Mouse (Mus musculus) midbrain, embryonic 13.5 days (tissue): ENCODE results near the gene Trim17. TPM values are rescaled to one million over a fixed set of nuclear protein-coding genes. Genes with fewer than 3 reads are reported as not detected.
"Not testable (repeated sequence)": the region's sequence is repeated elsewhere in the genome, so short reads cannot be mapped to it uniquely, and the experiment has no call there.

ENCODE experiments used
- ATAC-seq: fragments of 200-750 bp; cut with Nextera tagmentation; 2 replicates; pipeline ENCODE4 v1.8.0; 2017; ENCODE audit warnings: mild to moderate bottlenecking, moderate TSS enrichment, moderate library complexity
- H3K27ac ChIP-seq: fragments of 300-500 bp; sonication (generic); 2 replicates; pipeline ENCODE4 v1.5.1; 2015; ENCODE audit warnings: inconsistent platforms, mild to moderate bottlenecking, moderate library complexity
- H3K27me3 ChIP-seq: fragments of 300-500 bp; sonication (generic); 2 replicates; pipeline ENCODE4 v1.6.1; 2015; ENCODE audit warnings: mild to moderate bottlenecking, inconsistent platforms
- H3K36me3 ChIP-seq: fragments of 300-500 bp; sonication (generic); 2 replicates; pipeline ENCODE4 v1.6.1; 2015; ENCODE audit warnings: mild to moderate bottlenecking, inconsistent platforms
- H3K4me1 ChIP-seq: fragments of 300-500 bp; sonication (generic); replicated peaks from 2 replicates; pipeline ENCODE4 v1.6.1; 2015; ENCODE audit warnings: inconsistent platforms
- H3K4me2 ChIP-seq: fragments of 300-500 bp; sonication (generic); replicated peaks from 2 replicates; pipeline ENCODE4 v1.6.1; 2015; ENCODE audit warnings: moderate library complexity, mild to moderate bottlenecking, inconsistent platforms
- H3K4me3 ChIP-seq: fragments of 300-500 bp; sonication (generic); replicated peaks from 2 replicates; pipeline ENCODE4 v1.5.1; 2015; ENCODE audit warnings: mild to moderate bottlenecking, inconsistent platforms
- H3K9ac ChIP-seq: fragments of 300-500 bp; sonication (generic); replicated peaks from 2 replicates; pipeline ENCODE4 v1.6.1; 2015; ENCODE audit warnings: mild to moderate bottlenecking, inconsistent platforms
- H3K9me3 ChIP-seq: fragments of 300-500 bp; sonication (generic); 2 replicates; pipeline ENCODE4 v1.6.1; 2016; ENCODE audit warnings: mild to moderate bottlenecking, inconsistent platforms
- WGBS: fragments of 180-500 bp; shearing (Covaris S2); methylation state at CpG from one replicate; pipeline ENCODE4 v1.1.7; 2015; 5-methylcytosine and 5-hydroxymethylcytosine counted together
- polyA plus RNA-seq: library from polyadenylated mRNA; unstranded; fragments of >200 nt; fragmentation: Nextera tagmentation; extraction: Ambion mirVana; gene quantifications from 2 replicates; pipeline ENCODE4 v1.2.1, GENCODE M21; 2015

The Trim17 gene
- polyA plus RNA-seq, 1 experiment from 2014 or later = 1.3 TPM

DNA sequence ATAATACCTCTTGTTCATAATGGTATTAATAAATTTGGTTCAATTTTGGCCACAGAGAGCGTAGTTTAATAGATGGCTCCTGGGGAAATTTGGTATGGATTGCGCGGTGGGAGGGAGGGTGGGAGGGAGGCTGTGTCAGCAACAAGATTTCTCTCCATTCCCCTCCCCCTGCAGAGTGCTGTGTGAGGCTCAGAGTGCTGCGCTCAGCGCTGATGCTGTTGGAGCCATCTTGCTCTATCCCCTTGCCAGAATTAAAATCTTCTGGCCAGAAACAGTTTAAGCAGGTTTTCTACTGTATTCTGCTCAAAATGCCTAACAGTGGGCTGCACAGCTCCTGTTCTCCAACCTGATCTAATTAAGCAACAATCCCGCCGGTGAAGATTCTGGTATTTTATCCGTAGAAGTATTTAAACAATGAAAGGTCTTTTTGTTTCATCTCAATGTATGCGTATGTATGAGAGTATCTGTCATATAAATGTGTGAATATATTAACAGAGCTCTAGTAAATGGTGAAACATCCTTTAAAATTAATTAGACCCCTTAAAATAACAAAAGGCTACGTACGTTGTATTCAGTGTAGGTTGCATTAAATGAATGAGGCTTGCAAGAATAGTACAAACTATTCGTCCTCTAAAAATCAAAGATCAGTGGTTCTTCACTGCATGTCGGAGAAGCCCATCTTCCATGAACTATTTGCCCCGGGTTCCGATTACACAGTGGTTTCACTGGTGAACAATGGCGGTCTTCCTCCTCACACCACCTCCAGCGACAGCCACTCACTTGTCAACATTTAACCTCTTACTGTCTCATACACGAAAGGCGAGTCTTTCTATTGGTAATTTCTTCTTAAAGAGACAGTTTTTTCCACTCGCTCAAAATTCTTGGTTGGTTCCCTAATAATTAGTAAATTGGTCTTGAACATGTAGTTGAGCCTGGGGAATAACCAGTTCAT lies 4.7 kb upstream of the Trim17 start:
- H3K27ac ChIP-seq = peak overlapping the region; percentile 99
- H3K36me3 ChIP-seq = no peaks in the 10 kb centered on the region
- peaks cover 35% of the 10 kb centered on the region for H3K4me1 ChIP-seq
- ATAC-seq = peak; percentile 60
- peak overlapping the region; percentile 97 for H3K9ac ChIP-seq
- H3K4me2 ChIP-seq = peak overlapping the region; percentile 69
- H3K9me3 ChIP-seq = no peaks in the 10 kb centered on the region
- peak overlapping the region; percentile 67 for H3K4me3 ChIP-seq
- H3K27me3 ChIP-seq = no peaks in the 10 kb centered on the region
- WGBS = 1% methylated on average over 20 of the region's 20 CpGs

DNA sequence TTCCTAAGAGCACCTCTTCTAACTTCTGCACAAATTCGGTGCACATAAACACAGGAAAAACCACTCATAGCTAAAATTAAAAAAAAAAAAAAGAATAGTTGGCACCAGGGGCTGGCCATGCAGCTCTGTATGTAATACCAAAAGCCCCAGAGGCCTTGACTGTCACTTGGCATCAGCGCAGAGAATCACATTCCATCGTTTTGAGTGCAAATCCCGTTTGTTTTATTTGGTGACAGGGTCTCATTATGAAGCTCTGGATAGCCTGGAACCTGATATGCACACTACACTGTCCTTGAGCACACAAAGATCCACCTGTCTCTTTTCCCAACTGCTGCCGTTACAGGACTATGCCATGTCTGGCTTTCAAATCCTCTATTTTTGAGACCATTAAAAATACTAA lies 3.3 kb upstream of the Trim17 start:
- Histone ChIP-seq H3K9ac (peak overlapping the region; percentile 97), H3K4me2 (peak overlapping the region; percentile 69), H3K4me3 (peak overlapping the region; percentile 67), H3K27ac (peak overlapping the region; percentile 99), H3K4me1 (peaks cover 41% of the 10 kb centered on the region), H3K9me3 (no peaks in the 10 kb centered on the region), H3K27me3 (no peaks in the 10 kb centered on the region), H3K36me3 (no peaks in the 10 kb centered on the region)
- no peak for ATAC-seq
- 64% methylated on average over 5 of the region's 5 CpGs for WGBS

DNA sequence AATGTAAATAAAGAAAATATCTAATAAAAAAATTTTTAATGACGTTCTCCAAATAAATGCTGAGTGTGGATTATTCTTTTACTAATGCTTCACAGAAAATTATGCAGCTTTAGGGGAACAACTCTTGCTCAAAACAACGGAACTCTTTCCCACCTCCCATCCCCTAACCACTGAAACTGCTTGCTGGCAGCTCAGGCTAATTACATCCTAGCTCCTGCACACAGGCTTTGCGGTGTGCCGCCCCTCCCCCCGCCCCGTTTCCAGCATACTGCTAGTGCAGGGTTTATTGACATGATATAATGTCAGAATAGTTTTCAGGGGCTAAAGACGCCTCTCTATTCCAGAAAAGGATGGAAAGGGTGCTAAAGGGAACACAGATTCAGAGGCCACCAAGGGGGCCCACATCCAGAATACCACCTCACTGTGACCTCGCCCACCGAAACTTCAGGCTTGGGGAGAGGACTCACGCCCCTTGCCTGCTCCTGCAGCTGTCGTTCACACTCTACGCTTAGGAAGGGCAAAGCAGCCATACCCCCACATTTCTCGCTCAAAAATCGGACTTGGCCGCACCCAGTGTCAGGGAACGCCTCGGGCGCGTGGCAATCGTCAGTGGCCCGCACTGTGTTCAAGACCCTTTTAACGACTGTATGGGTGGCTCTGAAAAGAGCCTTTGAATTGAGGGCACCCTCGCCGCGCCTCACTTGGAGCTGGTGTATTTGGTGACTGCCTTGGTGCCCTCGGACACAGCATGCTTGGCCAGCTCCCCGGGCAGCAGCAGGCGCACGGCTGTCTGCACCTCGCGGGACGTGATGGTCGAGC lies 925 bp upstream of the Trim17 start:
- peak overlapping the region; percentile 100 for H3K27ac ChIP-seq
- H3K27me3 ChIP-seq = no peaks in the 10 kb centered on the region
- peak overlapping the region; percentile 87 for H3K4me3 ChIP-seq
- ATAC-seq = peak; percentile 18
- H3K4me2 ChIP-seq = peak overlapping the region; percentile 90
- WGBS = under 1% methylated on average over 33 of the region's 33 CpGs
- no peaks in the 10 kb centered on the region for H3K9me3 ChIP-seq
- peak overlapping the region; percentile 97 for H3K9ac ChIP-seq
- peaks cover 9% of the 10 kb centered on the region for H3K36me3 ChIP-seq
- H3K4me1 ChIP-seq = peaks cover 56% of the 10 kb centered on the region

DNA sequence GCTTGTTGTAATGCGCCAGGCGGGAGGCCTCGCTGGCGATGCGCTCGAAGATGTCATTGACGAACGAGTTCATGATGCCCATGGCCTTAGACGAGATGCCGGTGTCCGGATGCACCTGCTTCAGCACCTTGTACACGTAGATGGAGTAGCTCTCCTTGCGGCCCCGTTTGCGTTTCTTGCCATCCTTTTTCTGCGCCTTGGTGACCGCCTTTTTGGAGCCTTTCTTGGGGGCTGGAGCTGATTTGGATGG lies 390 bp upstream of the Trim17 start:
- not testable (repeated sequence) for H3K27me3 ChIP-seq
- peak; percentile 39; the same call in 1 of the 2 replicates for ATAC-seq
- H3K4me1 ChIP-seq = peaks cover 61% of the 10 kb centered on the region

DNA sequence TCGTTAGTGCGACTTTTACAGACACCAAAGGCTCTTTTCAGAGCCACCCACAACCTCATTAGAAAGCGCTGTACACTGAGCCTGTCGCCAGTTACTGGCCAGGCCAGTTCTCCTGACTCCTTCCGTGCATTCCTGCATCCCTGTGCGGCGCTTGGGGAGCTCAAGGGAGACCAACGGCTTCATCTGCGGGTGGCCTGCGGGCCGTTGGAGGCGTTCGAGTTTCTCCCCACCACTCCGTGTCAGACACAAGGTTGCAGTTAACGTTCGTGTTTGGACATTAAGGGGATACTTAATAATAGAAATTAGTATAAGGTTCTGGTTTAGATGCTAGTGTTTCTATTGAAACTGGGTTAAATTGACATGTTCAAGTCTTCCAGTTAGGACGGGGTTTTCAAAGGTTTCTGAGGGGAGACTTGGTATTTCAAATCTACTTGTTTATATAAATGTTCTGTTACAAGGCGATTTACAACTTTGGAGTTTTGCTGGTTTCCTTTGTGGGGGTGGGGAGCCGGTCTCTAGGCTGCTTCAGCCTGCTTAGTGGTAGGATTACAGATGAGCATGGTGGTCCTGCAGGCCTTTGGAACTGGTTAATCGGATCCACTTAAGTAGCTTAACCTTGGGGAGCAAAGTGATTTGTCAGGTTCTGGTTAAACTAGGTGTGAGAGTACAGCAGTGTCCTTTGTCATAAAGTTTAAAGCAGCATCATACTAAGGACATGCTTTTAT lies 820 bp downstream of the Trim17 start:
- H3K9ac ChIP-seq = peak overlapping the region; percentile 89
- no peaks in the 10 kb centered on the region for H3K9me3 ChIP-seq
- WGBS = 0% methylated on average over 20 of the region's 20 CpGs
- peaks cover 9% of the 10 kb centered on the region for H3K36me3 ChIP-seq
- ATAC-seq = peak; percentile 41
- H3K4me3 ChIP-seq = peak overlapping the region; percentile 87
- H3K4me1 ChIP-seq = peaks cover 71% of the 10 kb centered on the region
- no peaks in the 10 kb centered on the region for H3K27me3 ChIP-seq
- peak overlapping the region; percentile 82 for H3K4me2 ChIP-seq
- peak overlapping the region; percentile 100 for H3K27ac ChIP-seq

More for the DNA sequence above, 390 bp upstream of the Trim17 start:
- Histone ChIP-seq H3K27ac (peak overlapping the region; percentile 100), H3K4me2 (peak overlapping the region; percentile 90), H3K9ac (peak overlapping the region; percentile 97), H3K4me3 (peak overlapping the region; percentile 87)
- not testable (repeated sequence) for H3K36me3 ChIP-seq, H3K9me3 ChIP-seq
- WGBS = under 1% methylated on average over 17 of the region's 17 CpGs

DNA sequence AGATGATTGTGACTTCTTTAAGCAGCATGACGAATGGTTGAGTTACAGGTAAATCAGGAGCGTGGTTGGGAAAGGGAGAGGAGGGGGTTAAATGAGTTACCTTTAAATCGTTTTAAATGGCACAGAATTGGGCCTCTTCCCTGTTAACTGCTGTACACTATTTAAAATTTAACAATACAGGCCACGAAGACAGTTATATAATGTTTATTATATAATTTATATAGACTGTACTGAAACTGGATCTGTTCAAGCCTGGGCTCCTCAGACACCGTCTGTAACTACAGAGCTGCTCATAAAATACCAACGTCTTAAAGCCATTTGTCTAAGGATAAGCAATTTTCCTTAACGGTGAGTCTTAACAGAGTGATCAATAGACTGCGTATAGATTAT lies 1.4 kb downstream of the Trim17 start:
- no peak for ATAC-seq
- Histone ChIP-seq H3K4me3 (peak overlapping the region; percentile 87), H3K9me3 (no peaks in the 10 kb centered on the region), H3K9ac (peak overlapping the region; percentile 89), H3K27ac (peak overlapping the region; percentile 100), H3K4me2 (peak overlapping the region; percentile 82), H3K4me1 (peaks cover 69% of the 10 kb centered on the region), H3K36me3 (peaks cover 9% of the 10 kb centered on the region), H3K27me3 (no peaks in the 10 kb centered on the region)
- WGBS = 23% methylated on average over 8 of the region's 8 CpGs

DNA sequence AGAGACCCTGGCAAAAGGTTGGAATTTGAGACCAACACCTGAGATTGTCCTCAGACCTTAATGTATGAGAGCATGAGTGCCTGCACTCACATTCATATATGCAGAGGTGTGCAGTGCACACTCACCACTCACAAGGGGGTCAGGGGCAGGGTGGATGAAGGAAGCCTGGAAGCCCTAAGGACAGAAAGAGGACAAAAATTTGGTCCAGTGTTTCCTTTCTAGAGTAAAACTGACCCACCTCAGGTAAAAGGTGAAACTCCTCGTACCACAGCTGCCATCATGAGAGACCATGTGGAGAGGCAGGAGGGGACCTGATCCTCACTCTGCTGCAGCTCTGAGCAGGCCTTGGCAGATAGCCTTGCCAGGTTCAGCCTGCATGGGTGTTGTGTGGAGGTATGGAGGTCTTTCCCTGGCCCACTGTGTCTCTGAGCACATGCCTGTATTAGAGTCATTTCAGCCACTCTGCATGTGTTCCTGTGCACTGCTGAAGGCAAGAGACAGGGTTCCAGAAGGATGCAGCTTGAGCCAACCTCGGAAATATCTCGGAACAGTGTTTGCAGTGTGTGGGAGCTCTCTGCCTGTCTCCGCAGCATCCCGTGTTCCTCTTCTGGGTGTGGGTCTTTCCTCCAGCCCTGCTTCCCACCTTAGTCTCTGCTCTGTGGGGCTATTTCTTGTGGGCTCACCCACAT lies 2.9 kb downstream of the Trim17 start:
- WGBS = 83% methylated on average over 5 of the region's 5 CpGs
- H3K27me3 ChIP-seq = peaks cover 10% of the 10 kb centered on the region
- H3K27ac ChIP-seq = 0 out of 2 replicates have a peak overlapping the region, but pooled peaks have one; percentile 14
- peak overlapping the region; percentile 87 for H3K4me3 ChIP-seq
- H3K9ac ChIP-seq = peak overlapping the region; percentile 89
- H3K9me3 ChIP-seq = peaks cover 4% of the 10 kb centered on the region; the same call in 1 of the 2 replicates
- H3K36me3 ChIP-seq = peaks cover 12% of the 10 kb centered on the region
- no peak for ATAC-seq
- H3K4me1 ChIP-seq = peaks cover 54% of the 10 kb centered on the region
- H3K4me2 ChIP-seq = peak overlapping the region; percentile 82

DNA sequence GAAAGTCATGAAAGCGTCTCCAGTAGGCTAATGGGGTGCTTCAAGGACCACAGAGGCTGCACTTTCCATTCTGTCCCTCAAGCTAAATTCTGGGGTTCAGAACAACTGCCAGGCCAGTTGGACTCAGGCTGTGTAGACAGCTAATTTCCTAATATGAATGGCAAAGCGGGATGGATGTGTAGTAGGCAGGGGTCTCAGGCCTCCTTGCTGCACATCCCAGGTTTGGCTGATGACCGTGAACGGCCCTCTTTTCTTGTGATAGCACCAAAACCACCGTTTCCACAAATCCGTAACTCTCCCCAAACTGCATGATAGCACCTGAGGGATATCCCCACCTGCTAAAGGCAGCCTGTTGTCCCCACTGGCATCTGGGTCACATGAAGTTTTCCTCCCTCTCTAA lies 4.1 kb downstream of the Trim17 start:
- Histone ChIP-seq H3K27me3 (peaks cover 12% of the 10 kb centered on the region), H3K27ac (no peak overlapping the region), H3K9me3 (peaks cover 4% of the 10 kb centered on the region; the same call in 1 of the 2 replicates), H3K36me3 (peaks cover 12% of the 10 kb centered on the region), H3K4me3 (0 out of 2 replicates have a peak overlapping the region, but pooled peaks have one; percentile 87), H3K9ac (no peak overlapping the region), H3K4me2 (peak overlapping the region; percentile 82), H3K4me1 (peaks cover 47% of the 10 kb centered on the region)
- no peak for ATAC-seq
- 85% methylated on average over 6 of the region's 6 CpGs for WGBS

DNA sequence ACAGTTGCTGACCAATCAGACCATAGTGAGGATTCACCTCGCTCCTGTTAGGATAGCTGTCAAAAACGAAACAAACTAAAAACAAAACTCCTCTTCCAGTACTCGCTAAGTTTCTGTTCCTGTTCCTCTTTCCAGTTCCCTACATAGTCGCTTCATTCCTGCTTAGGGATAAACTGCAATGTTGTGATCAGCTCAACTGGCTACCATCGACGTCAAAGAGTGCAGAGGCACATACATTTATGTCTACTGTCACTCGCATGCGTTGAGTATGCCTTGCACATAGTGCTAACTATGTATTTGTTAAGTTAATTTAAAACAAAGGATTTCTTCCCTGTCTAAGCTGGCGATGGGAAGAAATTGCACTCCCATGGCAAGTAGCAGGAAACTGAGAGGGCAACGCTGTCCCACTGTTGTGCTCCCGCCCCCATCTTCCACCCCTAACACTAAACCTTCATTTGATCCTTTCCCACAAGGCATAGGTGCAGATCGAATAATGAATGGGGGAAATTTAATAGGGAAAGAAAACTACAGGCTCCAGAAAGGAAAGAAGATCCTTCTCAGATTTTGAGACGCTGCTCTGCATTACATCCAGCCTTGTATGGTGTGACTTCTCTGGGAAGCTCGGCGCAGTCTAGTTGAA lies 4.8 kb downstream of the Trim17 start:
- Histone ChIP-seq H3K4me2 (peak overlapping the region; percentile 63), H3K4me3 (peak overlapping the region; percentile 50), H3K36me3 (peaks cover 12% of the 10 kb centered on the region), H3K9ac (peak overlapping the region; percentile 63), H3K27ac (peak overlapping the region; percentile 61), H3K4me1 (peaks cover 47% of the 10 kb centered on the region), H3K27me3 (peaks cover 12% of the 10 kb centered on the region), H3K9me3 (peaks cover 4% of the 10 kb centered on the region; the same call in 1 of the 2 replicates)
- 37% methylated on average over 15 of the region's 15 CpGs for WGBS
- no peak for ATAC-seq

DNA sequence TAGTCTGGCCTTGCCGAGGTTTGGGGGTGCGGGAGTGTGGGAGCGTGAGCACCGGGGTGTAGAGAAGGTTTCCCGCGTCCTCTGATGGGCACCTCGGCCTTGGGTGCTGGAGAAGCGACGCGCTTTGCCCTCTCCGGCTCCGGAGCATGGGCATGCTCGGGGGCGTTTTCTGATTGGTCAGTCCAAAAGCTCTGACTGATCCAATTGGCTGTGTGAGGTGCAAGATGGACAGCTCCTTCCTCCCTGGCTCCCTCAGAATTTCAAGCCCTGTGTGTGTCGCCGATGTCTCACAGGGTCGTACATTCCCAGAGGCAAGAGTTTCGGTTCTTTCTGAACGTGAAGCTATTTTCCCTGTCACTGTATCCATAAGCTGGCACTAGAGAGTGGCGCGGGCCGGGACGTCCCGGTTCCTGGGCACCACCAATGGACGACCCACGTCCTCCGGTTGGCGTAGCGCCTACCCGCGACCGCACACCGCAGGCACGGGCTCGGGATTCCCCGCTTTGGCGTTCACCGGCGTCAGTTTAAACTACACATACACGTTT lies 5.5 kb downstream of the Trim17 start:
- Histone ChIP-seq H3K27ac (peak overlapping the region; percentile 61), H3K4me1 (peaks cover 50% of the 10 kb centered on the region), H3K36me3 (peaks cover 12% of the 10 kb centered on the region), H3K4me3 (peak overlapping the region; percentile 50), H3K9ac (peak overlapping the region; percentile 63), H3K27me3 (peaks cover 12% of the 10 kb centered on the region), H3K4me2 (peak overlapping the region; percentile 63), H3K9me3 (peaks cover 4% of the 10 kb centered on the region; the same call in 1 of the 2 replicates)
- ATAC-seq = peak; percentile 81
- 5% methylated on average over 40 of the region's 40 CpGs for WGBS
